Mouse (Mus musculus) G1E (cell line): ENCODE data around the gene Mthfd1.

Experiments
- CTCF ChIP-seq: IDR thresholded peaks from 2 replicates; pipeline ENCODE4 v1.5.1; 2012; ENCODE audit warnings: low read depth, low read length, inconsistent platforms, mixed read lengths
- GATA1 ChIP-seq: IDR thresholded peaks from 2 replicates; pipeline ENCODE4 v1.6.1; 2012; ENCODE audit warnings: borderline replicate concordance, low read length, inconsistent platforms, mixed read lengths
- GATA2 ChIP-seq: IDR thresholded peaks from 2 replicates; pipeline ENCODE4 v1.6.1; 2012; ENCODE audit warnings: low read depth, low read length, inconsistent platforms, borderline replicate concordance
- POLR2AphosphoS5 ChIP-seq: IDR thresholded peaks from 2 replicates; pipeline ENCODE4 v1.6.1; 2012; ENCODE audit warnings: low read depth, low read length, inconsistent platforms; ENCODE audit not compliant: insufficient replicate concordance
- TAL1 ChIP-seq: conservative IDR thresholded peaks from 2 replicates; pipeline ENCODE4 v1.6.1; 2012; ENCODE audit warnings: low read depth, low read length, inconsistent platforms, mixed read lengths

DNA sequence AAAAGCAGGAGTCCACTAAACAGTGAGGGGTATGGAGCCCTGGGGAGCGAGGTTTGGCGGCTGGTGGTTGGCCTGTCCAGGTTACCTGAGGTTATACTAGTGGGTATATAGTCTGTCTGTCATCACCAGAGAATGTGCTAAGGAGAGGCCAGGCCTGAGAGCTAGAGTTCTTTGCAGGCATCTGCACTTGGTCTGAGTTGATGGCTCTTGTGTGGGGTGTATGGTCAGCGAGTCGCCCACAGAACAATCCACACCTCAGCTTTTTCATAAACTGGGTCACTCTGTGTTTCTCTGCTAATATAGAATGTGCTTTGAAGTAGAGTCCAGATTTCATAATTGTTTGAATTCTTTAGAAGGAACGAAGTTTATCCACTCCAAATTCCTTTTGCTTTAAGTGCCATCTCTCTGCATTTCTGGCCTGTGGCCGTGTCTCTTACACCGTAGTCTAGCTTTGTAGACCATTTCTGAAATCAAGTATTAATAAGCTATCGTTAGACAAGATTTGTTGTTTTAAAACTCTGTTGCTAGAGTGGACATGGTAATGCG, 44.3 kb downstream of the Mthfd1 start:
- TF ChIP-seq POLR2AphosphoS5 (no peak), CTCF (no peak), TAL1 (no peak), GATA1 (no peak), GATA2 (no peak)
